Mouse (Mus musculus) cerebellum, adult 9-10 months (tissue): Measurements from ENCODE around the gene Gatd1.

Experiments used
- DNase-seq: peaks from one replicate; pipeline ENCODE4 v3.0.0; 2022

The Gatd1 gene

GRCm38 (mm10) chr7:141441460-141441859, 27.5 kb upstream of the Gatd1 start:
- DNase-seq, result no peak

- DNase-seq, result peak; percentile 82
These were observed 26.7 kb upstream of the Gatd1 start for GRCm38 (mm10) chr7:141440613-141441012.

DNA sequence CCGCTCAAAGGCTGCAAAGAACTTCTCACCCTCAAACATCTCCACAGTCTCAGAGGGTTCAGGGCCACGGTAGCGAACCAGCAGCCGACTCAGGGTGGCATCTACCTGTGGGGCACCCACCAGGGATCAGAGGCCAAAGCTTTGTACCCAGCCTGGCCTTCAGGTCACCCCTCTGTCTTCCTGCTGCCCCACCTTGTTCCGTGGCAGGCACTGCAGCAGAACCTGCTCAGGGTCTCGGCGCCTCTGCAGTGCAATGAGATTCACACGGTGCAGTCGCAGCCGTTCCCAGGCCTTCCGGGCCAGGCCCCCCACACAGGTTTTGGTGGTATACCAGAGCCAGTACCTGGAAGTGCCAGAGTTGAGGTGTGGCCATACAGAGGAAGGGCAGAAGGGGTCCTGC, 25.9 kb upstream of the Gatd1 start:
- peak; percentile 60 for DNase-seq

DNA sequence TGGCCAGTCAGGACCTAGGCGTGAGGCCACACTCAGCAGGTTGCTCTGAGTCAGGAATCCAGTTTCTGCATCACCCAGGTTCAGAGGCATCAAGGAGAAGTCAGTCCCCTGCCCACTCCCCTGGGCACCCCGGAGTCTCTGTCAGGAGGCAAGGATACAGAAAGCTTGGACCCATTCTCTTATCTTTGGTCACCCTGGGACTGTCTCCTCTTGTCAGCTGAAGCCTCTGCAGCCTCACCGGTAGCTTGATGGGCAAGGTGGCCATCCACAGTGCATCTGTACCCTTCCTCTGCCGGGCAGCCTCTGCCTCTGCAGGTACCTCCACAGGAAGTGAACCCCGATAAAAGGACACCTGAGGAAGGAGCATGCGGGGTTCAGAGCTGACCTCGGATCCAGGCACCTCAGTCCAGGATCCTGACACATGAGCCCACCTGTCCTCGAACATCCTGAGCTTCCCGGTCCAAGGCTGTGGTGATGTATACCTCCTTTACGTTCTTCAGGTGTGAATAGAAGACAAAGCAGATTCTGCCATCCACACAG, 25.3 kb upstream of the Gatd1 start:
- DNase-seq, result peak; percentile 71

GRCm38 (mm10) chr7:141438201-141438968, 24.4 kb upstream of the Gatd1 start:
- DNase-seq, result peak; percentile 91

- peak; percentile 88 for DNase-seq
These were observed 23.5 kb upstream of the Gatd1 start, which contains the start of gene Slc25a22 for GRCm38 (mm10) chr7:141437178-141438120. Gene Slc25a22, minus strand, starts transcription at chr7:141437892.

DNA sequence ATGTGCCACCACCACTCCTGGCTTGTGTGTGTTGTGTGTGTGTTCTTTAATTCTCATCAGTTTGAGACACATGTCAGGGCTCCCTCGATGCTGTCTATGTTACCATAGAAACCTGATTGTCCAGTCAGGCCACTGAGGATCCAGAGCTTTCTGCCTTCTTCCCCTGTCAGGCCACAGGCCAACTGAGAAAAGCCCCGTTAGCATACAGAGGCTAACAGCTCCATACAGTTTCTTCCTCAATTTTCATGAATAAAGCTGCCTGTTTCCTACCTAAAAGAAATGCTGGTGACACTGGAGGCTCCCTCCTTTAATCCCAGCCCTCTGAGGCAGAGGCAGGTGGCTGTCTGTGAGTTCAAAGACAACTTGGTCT, 22.6 kb upstream of the Gatd1 start:
- peak; percentile 54 for DNase-seq

GRCm38 (mm10) chr7:141435856-141436522, 22.1 kb upstream of the Gatd1 start:
- DNase-seq, result no peak

- peak; percentile 77 for DNase-seq
These were observed 21.4 kb upstream of the Gatd1 start for GRCm38 (mm10) chr7:141435129-141435855.

- DNase-seq, result peak; percentile 89
These were observed 20.5 kb upstream of the Gatd1 start for GRCm38 (mm10) chr7:141434464-141434863.

GRCm38 (mm10) chr7:141433517-141434400, 19.8 kb upstream of the Gatd1 start:
- peak; percentile 81 for DNase-seq

- DNase-seq, result peak; percentile 97
These were observed 19.0 kb upstream of the Gatd1 start for GRCm38 (mm10) chr7:141432741-141433516.

DNA sequence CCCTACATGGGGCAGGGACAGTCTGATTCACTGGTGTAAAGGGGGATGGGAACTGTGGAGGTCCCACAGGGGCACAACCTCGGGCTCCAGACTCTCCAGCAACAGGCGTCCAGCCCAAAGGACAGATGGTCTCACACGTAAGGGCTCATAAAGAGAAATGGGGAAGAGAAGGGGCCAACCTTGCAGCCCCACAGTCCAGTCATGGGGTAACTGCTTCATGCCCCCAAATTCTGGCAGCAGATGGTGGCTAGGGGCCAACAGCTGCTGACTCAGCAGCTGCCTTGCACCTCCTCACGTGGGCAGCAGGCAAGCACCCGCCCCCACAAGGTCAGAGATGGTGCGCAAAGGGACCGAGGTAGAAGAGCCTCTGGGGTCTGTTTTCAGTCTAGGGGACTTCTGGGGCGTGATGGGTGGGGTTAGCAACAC, 18.3 kb upstream of the Gatd1 start:
- peak; percentile 83 for DNase-seq

- DNase-seq, result peak; percentile 63
These were observed 17.7 kb upstream of the Gatd1 start for GRCm38 (mm10) chr7:141431434-141432185.

GRCm38 (mm10) chr7:141430585-141431240, 16.8 kb upstream of the Gatd1 start:
- DNase-seq, result peak; percentile 63

GRCm38 (mm10) chr7:141429840-141430584, 16.1 kb upstream of the Gatd1 start:
- peak; percentile 71 for DNase-seq

- DNase-seq, result peak; percentile 94
These were observed 15.4 kb upstream of the Gatd1 start, which contains the start of gene Cend1 for GRCm38 (mm10) chr7:141429310-141429709. Gene Cend1, minus strand, starts transcription at chr7:141429491.

DNA sequence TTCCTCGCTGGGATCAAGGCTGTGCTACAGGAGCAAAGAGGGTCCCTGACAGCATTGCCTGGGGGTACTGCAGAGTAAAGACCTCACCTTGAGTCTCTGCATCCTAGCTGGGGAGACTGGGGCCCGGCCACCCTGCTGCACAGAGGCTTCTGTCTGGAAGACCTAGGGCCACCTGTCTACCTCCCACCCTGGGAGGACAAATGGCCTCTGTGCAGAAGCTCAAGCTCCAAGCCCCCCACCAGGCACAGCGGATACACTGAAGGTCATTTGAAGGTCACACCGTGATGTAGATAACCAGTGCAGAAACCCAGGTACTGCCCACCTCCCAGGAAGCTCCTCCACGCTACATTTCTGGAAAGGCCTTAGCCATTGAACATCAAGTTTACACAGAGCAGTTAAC, 14.8 kb upstream of the Gatd1 start:
- DNase-seq, result no peak
